Mouse (Mus musculus) skeletal muscle tissue, postnatal 0 days (tissue): ENCODE results near the gene Rc3h2. TPM values are rescaled to one million over a fixed set of nuclear protein-coding genes. Genes with fewer than 3 reads are reported as not detected.

ENCODE experiments used
- polyA plus RNA-seq: library from polyadenylated mRNA; unstranded; fragments of >200 nt; fragmentation: Nextera tagmentation; extraction: Ambion mirVana; gene quantifications from 2 replicates; pipeline ENCODE4 v1.2.1, GENCODE M21; 2015

Rc3h2 gene
- polyA plus RNA-seq: 5.2 and 6.4 TPM in 2 replicates

DNA sequence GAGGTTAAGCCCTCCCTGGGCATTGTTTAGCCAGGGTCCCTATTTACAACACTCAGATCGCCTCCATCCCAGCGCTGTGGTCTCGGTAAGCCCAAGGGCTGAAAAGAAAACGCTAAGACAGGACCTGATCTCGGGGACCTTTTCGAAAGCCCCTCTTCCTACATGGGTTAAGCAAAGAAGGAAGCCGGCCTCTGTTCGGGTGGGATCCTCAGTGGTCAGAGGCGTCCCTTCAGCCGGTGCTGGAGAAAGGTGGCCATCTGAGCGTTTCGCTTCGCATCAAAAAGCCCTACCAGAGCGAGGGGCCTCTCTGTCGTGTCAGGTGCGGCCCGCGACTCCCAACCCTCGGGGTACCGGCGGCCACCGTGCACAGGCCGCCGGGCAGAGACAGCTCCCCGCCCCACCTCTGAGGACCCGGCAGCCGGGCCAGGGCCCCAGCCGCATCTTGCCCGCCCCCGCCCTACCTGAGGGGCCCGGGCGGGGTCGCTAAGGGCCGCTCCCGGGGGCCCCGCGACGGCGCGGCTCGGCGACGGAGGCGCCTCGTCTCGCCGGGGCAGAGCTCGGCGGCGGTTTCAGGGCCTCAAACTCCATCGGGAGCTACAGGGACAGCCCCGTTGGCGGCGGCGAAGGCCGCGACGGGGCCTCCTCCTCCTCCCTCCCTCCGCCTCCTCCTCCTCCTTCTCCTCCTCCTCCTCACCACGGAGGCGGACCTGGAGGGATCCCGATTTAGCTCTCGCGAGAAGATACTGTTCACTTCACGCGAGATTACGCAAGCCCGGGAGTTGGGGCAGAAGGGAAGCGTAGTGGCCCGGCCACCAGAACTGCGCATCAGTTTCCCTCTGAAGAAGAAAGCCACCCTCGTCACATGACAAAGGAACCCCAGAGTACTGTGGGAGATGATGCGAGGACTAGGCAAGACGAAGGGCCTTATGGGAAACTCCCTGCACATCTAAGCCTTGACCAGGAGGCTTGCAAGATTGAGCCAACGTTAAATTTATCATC is at the start of gene Rc3h2:
Gene Rc3h2 (minus strand): TSS at position 598 of the 999 bp plus-strand sequence.

DNA sequence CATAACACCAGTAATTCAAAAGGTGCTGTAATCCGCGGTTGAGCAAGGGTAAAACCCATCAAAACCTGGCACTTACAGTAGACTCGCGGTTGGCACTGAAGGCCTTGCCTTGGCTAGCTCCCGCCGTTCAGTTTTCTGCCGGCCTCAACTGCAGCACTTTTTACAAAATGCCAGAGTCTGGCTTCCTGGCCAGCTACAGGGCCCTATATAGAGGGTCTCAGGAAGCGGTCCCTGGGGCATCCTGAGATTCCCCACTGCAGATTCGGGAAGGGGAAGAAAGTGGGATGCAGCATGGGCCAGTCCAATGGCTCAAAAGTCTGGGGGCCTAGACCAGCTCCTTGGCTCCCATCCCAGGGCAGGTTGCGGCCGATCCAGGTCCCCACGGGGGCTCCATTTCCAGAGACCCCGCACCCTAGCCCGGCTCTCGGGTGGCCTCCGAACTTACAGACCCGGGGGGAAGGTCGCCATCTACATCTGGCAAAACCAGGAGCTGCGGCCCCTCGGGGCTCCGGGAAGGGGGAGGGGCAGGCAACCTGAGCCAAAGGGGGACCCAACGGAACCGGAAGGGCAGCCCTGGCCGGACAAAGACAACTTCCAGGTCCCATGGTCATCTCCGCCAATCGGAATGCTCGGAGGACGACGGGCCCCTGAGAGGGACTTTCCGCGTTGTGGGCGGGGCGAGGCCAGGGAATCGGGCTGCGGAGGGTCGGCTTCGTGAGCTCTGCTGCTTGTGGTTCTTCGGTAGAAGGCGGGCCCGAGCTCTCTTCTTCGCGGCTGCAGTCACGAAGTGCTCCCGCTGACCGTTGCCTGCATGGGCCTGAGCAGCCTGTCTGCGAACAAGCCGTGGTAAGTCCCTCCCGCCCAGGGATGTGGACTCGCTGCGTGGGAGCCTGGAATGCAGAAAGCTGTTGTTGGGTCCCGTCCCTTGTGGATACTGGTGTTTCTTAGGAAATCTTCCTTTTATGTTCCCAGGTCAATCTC is 20.2 kb upstream of the Rc3h2 start, which contains the start of the genes Zbtb26, Zbtb6 and Rabgap1:
Gene Zbtb26 (minus strand): TSS at position 525 of the 981 bp plus-strand sequence.
Gene Zbtb6 (minus strand): TSS at position 561 of the 981 bp plus-strand sequence.
Gene Rabgap1 (plus strand): TSS at position 669 of the 981 bp plus-strand sequence.

DNA sequence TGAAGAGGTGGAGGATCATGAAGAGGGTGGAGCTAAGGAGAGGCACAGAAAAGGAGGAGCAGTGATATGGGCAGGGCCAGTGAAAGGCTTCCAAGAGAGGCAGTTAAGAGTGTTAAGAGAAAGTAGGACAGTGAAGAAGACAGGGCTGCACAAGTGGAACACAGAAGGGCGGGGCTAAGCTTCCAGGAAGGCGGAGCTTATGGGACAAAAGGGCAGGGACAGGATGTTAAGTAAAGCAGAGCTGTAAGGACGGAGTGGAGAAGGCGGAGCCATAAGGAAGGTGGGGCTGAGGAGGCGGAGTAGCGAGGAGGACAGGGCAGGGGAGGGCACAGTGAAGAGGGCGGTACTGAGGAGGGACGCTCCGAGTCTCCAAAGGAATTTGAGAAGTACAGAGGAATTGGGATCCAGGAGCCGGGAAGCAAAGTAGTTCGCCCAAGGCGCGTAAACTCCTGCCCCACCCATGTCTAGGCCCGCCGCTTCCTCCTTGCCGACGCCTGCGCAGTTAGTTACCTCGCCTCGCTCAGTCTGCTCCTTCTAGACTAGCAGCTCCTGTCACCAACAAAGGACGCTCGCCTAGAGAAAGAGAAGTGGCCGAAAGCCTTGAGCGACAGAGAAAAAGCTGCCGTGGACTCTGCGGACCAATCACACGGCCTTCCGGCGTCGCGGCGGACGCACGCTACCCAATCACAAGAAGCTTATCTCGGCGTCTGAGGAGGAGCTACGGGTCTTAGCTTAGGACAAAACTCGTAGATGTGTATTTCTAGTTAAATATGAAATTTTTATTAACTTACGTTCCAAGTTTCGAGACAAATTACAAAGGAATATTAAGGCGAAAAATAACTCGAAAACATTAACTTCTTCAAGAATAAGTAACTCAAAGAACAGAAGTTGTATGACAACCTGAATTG is 63.8 kb downstream of the Rc3h2 start, which contains the start of gene Pdcl:
Gene Pdcl (minus strand): TSS at position 700 of the 908 bp plus-strand sequence.

DNA sequence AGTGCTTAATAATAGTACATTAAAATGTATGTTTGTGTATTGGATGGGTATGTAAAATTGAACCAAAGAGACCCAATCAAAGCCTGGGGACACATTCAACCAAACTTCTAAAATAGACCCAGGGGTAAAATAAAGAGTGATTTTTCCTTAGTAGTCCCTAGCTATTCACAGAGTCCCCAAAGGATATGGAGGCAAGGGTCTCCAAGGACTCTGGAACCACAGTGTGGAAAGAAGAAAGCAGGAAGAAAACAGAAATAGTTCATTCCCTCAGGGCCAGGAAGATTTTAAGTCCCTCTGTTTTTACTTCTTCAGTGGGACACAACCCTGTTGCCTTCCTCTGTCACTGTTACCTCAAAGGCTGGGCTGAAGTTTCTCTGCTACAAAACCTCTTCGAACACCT is 96.5 kb downstream of the Rc3h2 start, which contains the start of gene Olfr368:
Gene Olfr368 (plus strand): TSS at position 301 of the 400 bp plus-strand sequence.

Other genes starting within 250 kb of the Rc3h2 start
- not detected in 2 replicates for gene Olfr365, start 234.7 kb downstream of the Rc3h2 start, polyA plus RNA-seq
- gene Olfr366, start 211.3 kb downstream of the Rc3h2 start, polyA plus RNA-seq: not detected in 2 replicates
- gene Olfr368, start 96.4 kb downstream of the Rc3h2 start, polyA plus RNA-seq: not detected in 2 replicates
- 26.3 and 26.7 TPM in 2 replicates for gene Pdcl, start 63.6 kb downstream of the Rc3h2 start, polyA plus RNA-seq
- gene Zbtb26, start 20.2 kb upstream of the Rc3h2 start, polyA plus RNA-seq: 2.2 and 3.0 TPM in 2 replicates
- 2.0 and 2.3 TPM in 2 replicates for gene Zbtb6, start 20.3 kb upstream of the Rc3h2 start, polyA plus RNA-seq
- 16.2 and 18.1 TPM in 2 replicates for gene Rabgap1, start 20.4 kb upstream of the Rc3h2 start, polyA plus RNA-seq
- gene Gpr21, start 93.4 kb upstream of the Rc3h2 start, polyA plus RNA-seq: 0.35 and 0.59 TPM in 2 replicates